Mouse (Mus musculus): ENCODE results near the gene Nlrp3. TPM values are rescaled to one million over a fixed set of nuclear protein-coding genes. Genes with fewer than 3 reads are reported as not detected.
A peak's percentile ranks its signal among the peaks of the same experiment; 100 is the strongest.

The Nlrp3 gene
- polyA plus RNA-seq, 1 experiment, result 0.42 TPM

DNA sequence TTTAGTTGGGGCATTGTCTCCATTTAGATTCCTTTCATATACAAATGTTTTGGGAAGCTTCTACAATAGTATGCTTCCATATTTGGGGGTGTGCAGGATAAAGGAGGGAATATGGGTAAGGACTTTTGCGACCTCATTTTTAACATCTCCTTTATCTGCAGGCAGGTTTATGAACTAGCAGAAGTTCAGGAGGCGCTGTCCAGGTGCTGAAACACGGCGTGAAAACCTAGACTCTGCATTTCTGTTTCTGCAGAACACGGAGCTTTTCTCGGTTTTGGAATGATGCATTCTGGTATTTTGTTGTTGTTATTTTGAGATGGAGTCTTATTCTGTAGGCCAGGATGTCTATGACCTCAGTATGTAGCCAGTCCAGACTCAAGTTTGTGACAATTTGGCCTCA, 43.2 kb downstream of the Nlrp3 start:
- H3K27ac ChIP-seq (ENCODE audit: insufficient read depth, low read depth, low read length), result no peak overlapping the region
- TF ChIP-seq CTCF (conservative IDR thresholded peaks at IDR 0.05; ENCODE audit: insufficient read depth, insufficient read length, low read depth, low read length) (no peak), POLR2A (IDR thresholded peaks at IDR 0.05; ENCODE audit: low read depth, low read length) (no peak)
- no peak overlapping the region for H3K4me3 ChIP-seq (ENCODE audit: insufficient read depth, low read depth, low read length)
- peak; percentile 8 for DNase-seq
- H3K36me3 ChIP-seq (ENCODE audit: control insufficient read depth, insufficient read depth, low read length), result no peaks in the 10 kb centered on the region
- H3K27me3 ChIP-seq (replicated peaks; ENCODE audit: control insufficient read depth, insufficient read depth, low read length), result no peaks in the 10 kb centered on the region; the same call in 1 of the 2 replicates
- 17% methylated on average over 6 of the region's 6 CpGs for WGBS
- H3K4me1 ChIP-seq (ENCODE audit: control insufficient read depth, insufficient read depth, low read length), result no peaks in the 10 kb centered on the region

DNA sequence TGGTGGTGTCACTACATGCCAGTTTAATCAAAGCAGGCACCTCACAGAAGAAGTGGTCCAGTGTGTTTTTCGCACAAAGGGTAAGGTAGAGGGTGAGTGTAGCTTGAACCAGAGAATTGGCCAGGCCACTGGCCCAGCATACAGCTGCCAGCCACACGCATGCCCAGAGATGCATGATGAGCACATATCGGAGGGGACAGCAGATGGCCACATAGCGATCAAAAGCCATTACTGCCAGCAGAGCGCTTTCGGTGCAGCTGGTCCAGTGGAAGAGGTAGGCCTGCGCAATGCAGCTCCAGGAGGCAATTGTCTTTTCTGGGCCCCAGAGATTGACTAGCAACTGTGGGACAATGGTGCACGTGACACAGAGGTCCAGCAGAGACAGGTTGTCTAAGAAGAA, 48.1 kb downstream of the Nlrp3 start:
- DNase-seq, result no peak
- H3K4me3 ChIP-seq (ENCODE audit: insufficient read depth, low read depth, low read length), result no peak overlapping the region
- no peaks in the 10 kb centered on the region for H3K36me3 ChIP-seq (ENCODE audit: control insufficient read depth, insufficient read depth, low read length)
- H3K27me3 ChIP-seq (replicated peaks; ENCODE audit: control insufficient read depth, insufficient read depth, low read length), result no peaks in the 10 kb centered on the region
- no peak overlapping the region for H3K27ac ChIP-seq (ENCODE audit: insufficient read depth, low read depth, low read length)
- WGBS, result 92% methylated on average over 8 of the region's 8 CpGs
- no peaks in the 10 kb centered on the region for H3K4me1 ChIP-seq (ENCODE audit: control insufficient read depth, insufficient read depth, low read length)
- TF ChIP-seq CTCF (conservative IDR thresholded peaks at IDR 0.05; ENCODE audit: insufficient read depth, insufficient read length, low read depth, low read length), result no peak

DNA sequence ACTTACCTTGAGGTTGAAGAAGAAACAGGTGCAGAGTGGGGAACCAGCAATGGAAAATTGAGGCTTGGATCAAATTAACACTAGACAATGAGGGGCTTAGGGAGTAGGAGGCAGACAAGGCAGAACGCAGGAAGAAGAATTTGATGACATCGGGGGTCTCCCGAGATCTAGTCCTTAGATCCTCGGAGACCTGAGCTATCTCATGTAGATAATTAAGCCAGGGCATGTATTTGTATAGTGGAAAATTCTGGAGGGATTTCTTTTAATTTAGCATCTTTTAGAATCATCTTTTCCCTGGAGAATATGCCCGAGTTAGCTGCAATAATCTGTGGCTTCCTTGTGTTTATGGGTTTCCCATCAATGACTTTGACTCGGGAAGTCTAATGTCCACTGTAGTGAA, 51.8 kb downstream of the Nlrp3 start, which contains the start of gene Olfr223:
Gene Olfr223 (minus strand): TSS at position 101 of the 400 bp plus-strand sequence.
- Histone ChIP-seq H3K36me3 (ENCODE audit: control insufficient read depth, insufficient read depth, low read length) (no peaks in the 10 kb centered on the region), H3K4me3 (ENCODE audit: insufficient read depth, low read depth, low read length) (no peak within 1 kb of the TSS), H3K4me1 (ENCODE audit: control insufficient read depth, insufficient read depth, low read length) (no peaks in the 10 kb centered on the region), H3K27ac (ENCODE audit: insufficient read depth, low read depth, low read length) (no peak within 1 kb of the TSS), H3K27me3 (replicated peaks; ENCODE audit: control insufficient read depth, insufficient read depth, low read length) (no peaks in the 10 kb centered on the region)
- no peak for DNase-seq
- TF ChIP-seq POLR2A (IDR thresholded peaks at IDR 0.05; ENCODE audit: low read depth, low read length), result no peak
- TF ChIP-seq CTCF (conservative IDR thresholded peaks at IDR 0.05; ENCODE audit: insufficient read depth, insufficient read length, low read depth, low read length), result no peak
- WGBS, result 80% methylated on average over 6 of the region's 6 CpGs

DNA sequence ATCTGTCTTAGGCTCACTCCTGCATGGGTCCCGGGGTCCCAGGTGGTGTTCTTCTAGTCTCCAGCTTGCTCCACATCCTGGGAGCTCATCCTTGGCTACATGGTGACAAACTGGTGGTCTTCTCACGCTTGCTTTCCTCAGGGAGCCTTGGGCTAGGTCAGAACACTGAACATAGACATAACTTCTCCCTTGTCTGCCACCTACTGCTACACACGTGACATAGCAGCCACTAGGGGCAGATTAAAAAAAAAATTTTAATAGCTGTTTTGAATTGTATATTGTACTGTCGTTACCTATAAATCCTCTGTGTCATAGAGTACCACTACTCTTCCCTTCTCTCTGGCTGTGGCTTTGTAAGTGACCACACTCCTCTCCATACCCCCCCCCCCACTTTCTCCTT, 54.7 kb downstream of the Nlrp3 start:
- no peaks in the 10 kb centered on the region for H3K4me1 ChIP-seq (ENCODE audit: control insufficient read depth, insufficient read depth, low read length)
- no peak overlapping the region for H3K27ac ChIP-seq (ENCODE audit: insufficient read depth, low read depth, low read length)
- H3K27me3 ChIP-seq (replicated peaks; ENCODE audit: control insufficient read depth, insufficient read depth, low read length), result no peaks in the 10 kb centered on the region
- 36% methylated on average over 4 of the region's 4 CpGs for WGBS
- no peaks in the 10 kb centered on the region for H3K36me3 ChIP-seq (ENCODE audit: control insufficient read depth, insufficient read depth, low read length)
- TF ChIP-seq CTCF (conservative IDR thresholded peaks at IDR 0.05; ENCODE audit: insufficient read depth, insufficient read length, low read depth, low read length), result 0 out of 2 replicates have a peak, but pooled peaks have one; percentile 20
- no peak for TF ChIP-seq POLR2A (IDR thresholded peaks at IDR 0.05; ENCODE audit: low read depth, low read length)
- no peak for DNase-seq
- no peak overlapping the region for H3K4me3 ChIP-seq (ENCODE audit: insufficient read depth, low read depth, low read length)

GRCm38 (mm10) chr11:59596950-59597349, 55.6 kb downstream of the Nlrp3 start:
- DNase-seq, result no peak
- Histone ChIP-seq H3K27ac (ENCODE audit: insufficient read depth, low read depth, low read length) (no peak overlapping the region), H3K27me3 (replicated peaks; ENCODE audit: control insufficient read depth, insufficient read depth, low read length) (no peaks in the 10 kb centered on the region), H3K36me3 (ENCODE audit: control insufficient read depth, insufficient read depth, low read length) (no peaks in the 10 kb centered on the region), H3K4me3 (ENCODE audit: insufficient read depth, low read depth, low read length) (no peak overlapping the region), H3K4me1 (ENCODE audit: control insufficient read depth, insufficient read depth, low read length) (no peaks in the 10 kb centered on the region)
- no peak for TF ChIP-seq CTCF (conservative IDR thresholded peaks at IDR 0.05; ENCODE audit: insufficient read depth, insufficient read length, low read depth, low read length)
- TF ChIP-seq POLR2A (IDR thresholded peaks at IDR 0.05; ENCODE audit: low read depth, low read length), result no peak
- WGBS, result 84% methylated on average over 8 of the region's 8 CpGs

DNA sequence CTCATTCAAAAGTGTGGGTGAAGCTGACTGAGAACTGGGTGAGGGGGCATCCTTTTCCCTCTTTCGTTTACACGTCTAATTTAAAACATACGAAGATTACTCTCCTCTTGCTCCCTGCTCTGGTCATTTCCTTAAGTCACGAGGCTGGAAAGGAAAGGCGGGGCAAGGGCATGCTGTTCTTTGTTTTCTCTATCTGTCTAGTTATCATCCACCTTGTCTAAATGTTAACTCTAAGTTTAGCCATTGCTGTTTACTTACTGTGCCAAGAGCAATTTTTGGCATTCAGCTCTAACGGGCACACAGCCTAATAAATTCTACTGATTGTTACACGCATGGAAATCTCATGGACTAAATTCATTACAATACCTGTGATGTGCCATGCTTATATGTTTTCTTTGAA, 57.8 kb downstream of the Nlrp3 start:
- DNase-seq, result peak; percentile 43
- H3K27me3 ChIP-seq (replicated peaks; ENCODE audit: control insufficient read depth, insufficient read depth, low read length), result no peaks in the 10 kb centered on the region
- WGBS, result 39% methylated on average over 7 of the region's 7 CpGs
- no peak overlapping the region for H3K27ac ChIP-seq (ENCODE audit: insufficient read depth, low read depth, low read length)
- H3K4me3 ChIP-seq (ENCODE audit: insufficient read depth, low read depth, low read length), result no peak overlapping the region
- no peaks in the 10 kb centered on the region for H3K4me1 ChIP-seq (ENCODE audit: control insufficient read depth, insufficient read depth, low read length)
- H3K36me3 ChIP-seq (ENCODE audit: control insufficient read depth, insufficient read depth, low read length), result no peaks in the 10 kb centered on the region
- TF ChIP-seq CTCF (conservative IDR thresholded peaks at IDR 0.05; ENCODE audit: insufficient read depth, insufficient read length, low read depth, low read length), result no peak
- TF ChIP-seq POLR2A (IDR thresholded peaks at IDR 0.05; ENCODE audit: low read depth, low read length), result no peak

GRCm38 (mm10) chr11:59600872-59601271, 59.5 kb downstream of the Nlrp3 start:
- Histone ChIP-seq H3K27me3 (replicated peaks; ENCODE audit: control insufficient read depth, insufficient read depth, low read length) (no peaks in the 10 kb centered on the region), H3K4me3 (ENCODE audit: insufficient read depth, low read depth, low read length) (no peak overlapping the region), H3K4me1 (ENCODE audit: control insufficient read depth, insufficient read depth, low read length) (no peaks in the 10 kb centered on the region), H3K36me3 (ENCODE audit: control insufficient read depth, insufficient read depth, low read length) (no peaks in the 10 kb centered on the region), H3K27ac (ENCODE audit: insufficient read depth, low read depth, low read length) (no peak overlapping the region)
- no peak for TF ChIP-seq CTCF (conservative IDR thresholded peaks at IDR 0.05; ENCODE audit: insufficient read depth, insufficient read length, low read depth, low read length)
- TF ChIP-seq POLR2A (IDR thresholded peaks at IDR 0.05; ENCODE audit: low read depth, low read length), result no peak
- 88% methylated on average over 3 of the region's 3 CpGs for WGBS
- no peak for DNase-seq

- H3K4me3 ChIP-seq (ENCODE audit: insufficient read depth, low read depth, low read length), result no peak overlapping the region
- no peaks in the 10 kb centered on the region for H3K27me3 ChIP-seq (replicated peaks; ENCODE audit: control insufficient read depth, insufficient read depth, low read length)
- no peak for TF ChIP-seq CTCF (conservative IDR thresholded peaks at IDR 0.05; ENCODE audit: insufficient read depth, insufficient read length, low read depth, low read length)
- TF ChIP-seq POLR2A (IDR thresholded peaks at IDR 0.05; ENCODE audit: low read depth, low read length), result no peak
- no peaks in the 10 kb centered on the region for H3K4me1 ChIP-seq (ENCODE audit: control insufficient read depth, insufficient read depth, low read length)
- 48% methylated on average over 1 of the region's 1 CpGs for WGBS
- H3K36me3 ChIP-seq (ENCODE audit: control insufficient read depth, insufficient read depth, low read length), result no peaks in the 10 kb centered on the region
- H3K27ac ChIP-seq (ENCODE audit: insufficient read depth, low read depth, low read length), result no peak overlapping the region
- DNase-seq, result no peak
Measured at GRCm38 (mm10) chr11:59602287-59602686, 60.9 kb downstream of the Nlrp3 start.

Measured in kidney, adult 2 months (tissue).